Mouse (Mus musculus) B cell, adult (primary cell): ENCODE results near the gene Frrs1. TPM values are rescaled to one million over a fixed set of nuclear protein-coding genes. Genes with fewer than 3 reads are reported as not detected.

Experiments
- total RNA-seq: library from RNA; stranded (reverse); gene quantifications from 4 replicates; pipeline ENCODE4 v1.2.4, GENCODE M21; 2023; ENCODE audit not compliant: inconsistent age

Frrs1 gene
- total RNA-seq = 2.1 to 7.4 TPM (median 3.8 TPM) in 4 replicates

GRCm38 (mm10) chr3:116858941-116859685 lies at the start of gene Frrs1:
TSS of gene Frrs1 (plus strand) at chr3:116859464.

Other genes with a start within 250 kb of the Frrs1 start
- 34.9 to 40.1 TPM (median 36.7 TPM) in 4 replicates for gene Trmt13, start 244.9 kb upstream of the Frrs1 start, total RNA-seq
- gene Mfsd14a, start 196.8 kb upstream of the Frrs1 start, total RNA-seq = 66.9 to 85.1 TPM (median 74.6 TPM) in 4 replicates
- gene Gm43191, start 178.2 kb upstream of the Frrs1 start, total RNA-seq = not detected in 4 replicates
- 19.8 to 27.2 TPM (median 25.8 TPM) in 4 replicates for gene Slc35a3, start 146.6 kb upstream of the Frrs1 start, total RNA-seq
- gene Agl, start 51.3 kb upstream of the Frrs1 start, total RNA-seq = 10.4 to 15.4 TPM (median 13.2 TPM) in 4 replicates
- not detected in 4 replicates for gene 4930455H04Rik, start 108.8 kb downstream of the Frrs1 start, total RNA-seq
- gene Palmd, start 109.5 kb downstream of the Frrs1 start, total RNA-seq = not detected in 4 replicates